Mouse (Mus musculus) right cerebral cortex, postnatal 4 days (tissue): Measurements from ENCODE around the gene Fam160b1.

ENCODE experiments used
- DNase-seq: peaks from one replicate; pipeline ENCODE4 v3.0.0-alpha.2; 2022

The Fam160b1 gene

DNA sequence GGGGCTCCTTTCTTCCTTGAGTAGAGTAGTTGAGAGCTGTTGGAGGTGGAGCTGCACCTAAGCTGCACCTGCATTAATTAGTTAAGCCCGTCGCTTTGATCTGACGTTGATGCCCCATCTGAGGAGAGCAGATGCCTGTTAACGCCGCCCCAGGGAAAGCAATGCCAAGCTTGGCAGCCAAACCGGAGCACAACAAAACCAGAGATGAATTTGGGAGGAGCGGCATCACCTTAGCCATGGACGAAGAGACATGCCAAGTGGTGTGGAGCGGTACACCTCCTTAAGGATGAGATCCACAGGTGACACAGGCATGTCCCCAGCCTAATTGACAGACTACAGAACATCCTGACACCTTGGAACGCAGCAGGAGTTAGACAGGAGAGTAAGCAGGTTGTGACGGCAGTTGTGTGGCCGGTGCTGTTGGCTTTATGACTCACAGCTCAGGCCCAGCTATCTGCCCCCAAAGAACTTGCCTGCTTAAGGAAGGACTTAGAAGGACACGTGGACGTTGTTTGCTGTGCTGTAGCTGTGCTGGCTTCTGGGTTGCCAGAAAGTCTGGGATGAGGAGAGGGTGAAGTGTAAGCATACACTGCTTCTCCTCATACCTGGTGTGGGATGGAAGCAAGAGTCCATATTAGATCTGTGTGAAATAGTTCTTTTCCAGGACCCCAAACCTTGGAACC is 67.4 kb downstream of the Fam160b1 start:
- DNase-seq, result no peak

DNA sequence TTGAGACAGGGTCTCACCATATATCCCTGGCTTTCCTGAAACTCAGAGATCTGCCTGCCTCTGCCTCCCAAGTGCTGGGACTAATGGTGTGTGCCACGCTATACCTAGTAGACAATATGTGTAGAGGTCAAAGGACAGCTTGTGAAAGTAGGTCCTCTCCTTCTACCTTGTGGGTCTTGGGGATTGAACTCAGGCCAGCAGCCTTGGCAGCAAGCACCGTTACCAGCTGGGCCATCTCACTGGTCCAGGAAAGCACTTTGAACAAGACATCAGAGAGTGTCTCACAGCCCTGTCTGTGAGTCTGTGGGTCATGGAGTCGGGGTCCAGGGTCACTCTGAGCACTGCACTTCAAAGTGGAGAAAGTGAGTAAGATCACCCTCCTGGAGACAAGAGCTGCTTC is 68.2 kb downstream of the Fam160b1 start:
- no peak for DNase-seq

DNA sequence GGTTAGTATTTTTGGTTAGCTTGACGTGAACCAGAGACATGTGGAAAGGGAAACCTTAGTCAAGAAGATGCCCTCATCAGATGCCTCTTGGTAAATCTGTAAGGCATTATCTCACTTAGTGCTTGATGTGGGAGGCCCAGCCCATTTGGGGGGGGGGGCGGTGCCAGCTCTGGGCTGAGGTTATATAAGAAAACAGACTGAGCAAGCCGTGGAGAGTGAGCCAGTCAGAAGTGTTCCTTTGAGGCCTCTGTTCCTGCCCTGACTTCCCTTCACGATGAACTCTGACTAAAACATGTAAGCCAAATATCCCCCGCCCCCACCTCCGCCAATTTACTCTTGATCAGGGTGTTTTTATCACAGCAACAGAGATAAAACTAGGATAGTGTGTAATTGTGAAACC is 69.4 kb downstream of the Fam160b1 start:
- DNase-seq, result no peak

DNA sequence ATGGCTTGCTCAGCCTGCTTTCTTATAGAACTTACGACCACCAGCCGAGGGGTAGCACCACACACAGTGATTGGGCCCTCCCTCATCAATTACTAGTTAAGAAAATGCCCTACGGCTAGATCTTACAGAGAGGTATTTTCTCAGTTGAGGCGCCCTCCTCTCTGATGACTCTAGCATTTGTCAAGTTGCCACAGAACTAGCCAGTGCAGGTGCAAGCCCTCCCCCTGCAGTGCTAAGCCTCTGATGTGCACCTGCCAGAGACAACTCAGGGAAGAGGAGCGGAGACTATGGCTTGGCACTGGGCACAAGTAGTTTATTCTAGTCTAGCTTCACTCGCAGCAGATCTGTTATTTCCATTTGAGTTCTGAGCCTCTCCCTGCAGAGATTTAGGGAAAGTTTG is 71.0 kb downstream of the Fam160b1 start:
- DNase-seq, result no peak

DNA sequence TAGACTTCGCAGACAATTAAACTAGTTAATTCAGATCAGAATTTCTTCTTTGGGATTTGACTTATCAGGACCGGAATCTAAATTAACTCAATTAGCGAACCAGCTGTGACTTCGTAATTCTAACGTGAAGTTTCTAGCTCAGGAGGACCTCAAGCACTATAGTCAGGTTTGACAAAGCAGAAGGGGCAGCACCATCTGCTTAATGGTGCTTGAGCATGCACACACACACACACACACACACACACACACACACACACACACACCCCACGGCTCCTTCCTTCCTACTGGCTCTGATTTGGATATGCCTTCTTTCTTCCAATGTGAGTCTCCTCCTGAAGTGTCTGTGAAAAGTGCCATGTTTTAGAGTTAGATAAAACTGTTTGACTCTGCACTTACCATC is 73.5 kb downstream of the Fam160b1 start:
- no peak for DNase-seq

DNA sequence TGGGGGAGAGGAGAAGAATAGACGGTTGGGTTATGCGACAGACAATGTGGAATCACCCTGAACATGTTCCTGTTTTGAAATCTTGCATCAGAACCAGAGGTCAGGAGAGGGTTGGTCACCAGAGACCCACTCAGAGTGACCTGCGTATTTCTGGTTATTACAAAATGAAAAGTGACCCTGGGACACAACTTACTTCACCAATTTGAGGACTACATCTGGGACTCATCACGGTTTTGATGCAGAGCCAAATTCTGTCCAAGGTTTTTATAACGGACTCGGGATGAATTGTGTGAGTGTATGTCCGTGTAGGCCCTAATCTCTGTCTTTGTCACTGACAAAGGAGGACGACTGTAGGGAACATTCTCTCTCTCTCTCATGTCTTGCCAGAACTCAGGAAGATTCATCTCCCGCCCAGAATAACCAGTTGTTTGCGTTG is 76.1 kb downstream of the Fam160b1 start:
- DNase-seq, result no peak

DNA sequence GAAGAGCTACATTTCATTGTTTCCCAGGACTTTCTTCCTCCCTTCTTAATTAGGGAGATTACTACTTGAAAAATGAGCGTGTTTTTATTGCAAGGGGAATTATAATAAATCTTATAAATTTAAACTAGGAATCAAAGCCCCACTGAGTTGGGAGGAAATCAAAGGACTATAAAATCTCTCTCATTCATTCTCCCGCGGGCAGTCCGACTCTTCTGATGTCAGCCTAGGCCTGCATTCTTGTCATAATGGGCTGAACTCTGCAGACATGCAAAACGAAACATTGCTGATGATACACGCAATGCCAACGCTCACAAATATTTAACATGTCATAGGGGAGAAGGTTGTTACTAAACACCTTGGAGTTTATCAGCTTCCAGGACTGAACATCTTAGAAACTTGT is 76.6 kb downstream of the Fam160b1 start:
- no peak for DNase-seq
